Mouse (Mus musculus) heart, postnatal 10 days (tissue): ENCODE data around the gene Ttc21a. TPM values are rescaled to one million over a fixed set of nuclear protein-coding genes. Genes with fewer than 3 reads are reported as not detected.

Experiments used
- DNase-seq, 2 experiments: peaks; one replicate each; pipeline ENCODE4 v3.0.0; 2021
- intact Hi-C: fragments of 180-260 bp; cut with DNase I; formaldehyde crosslinking; loops from one replicate; pipeline ENCODE4 v1.15.1; 2025
- total RNA-seq, 2 experiments: library from RNA; stranded (reverse); gene quantifications; 2 replicates each; pipeline ENCODE4 v1.2.3; 2021

Ttc21a gene
- total RNA-seq, 2 experiments from 2014 or later: not detected

DNA sequence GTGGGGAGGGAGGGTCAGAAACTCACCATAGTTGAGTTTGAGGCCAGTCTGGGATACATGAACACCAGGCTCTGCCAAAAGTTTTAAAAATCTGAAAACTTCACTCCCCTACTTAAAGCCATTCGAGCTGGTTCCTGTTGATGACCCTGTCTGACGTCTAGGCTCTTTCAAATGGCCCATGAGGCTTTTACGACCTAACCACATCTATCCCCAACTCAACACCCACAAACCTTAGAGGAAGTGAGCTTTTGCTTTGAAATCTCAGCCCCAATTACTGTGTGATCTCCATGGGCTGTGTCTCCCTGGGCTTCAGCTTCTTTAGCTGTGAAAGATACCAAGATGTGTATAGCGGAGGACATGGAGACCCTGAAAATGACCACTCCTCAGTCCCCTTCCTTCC, 1.1 kb downstream of the Ttc21a start:
- no peak for DNase-seq
- intact Hi-C loops: loop anchor here (2.0 kb wide), 1 partner anchor 40 kb away; no protein-coding TSS in a partner anchor

DNA sequence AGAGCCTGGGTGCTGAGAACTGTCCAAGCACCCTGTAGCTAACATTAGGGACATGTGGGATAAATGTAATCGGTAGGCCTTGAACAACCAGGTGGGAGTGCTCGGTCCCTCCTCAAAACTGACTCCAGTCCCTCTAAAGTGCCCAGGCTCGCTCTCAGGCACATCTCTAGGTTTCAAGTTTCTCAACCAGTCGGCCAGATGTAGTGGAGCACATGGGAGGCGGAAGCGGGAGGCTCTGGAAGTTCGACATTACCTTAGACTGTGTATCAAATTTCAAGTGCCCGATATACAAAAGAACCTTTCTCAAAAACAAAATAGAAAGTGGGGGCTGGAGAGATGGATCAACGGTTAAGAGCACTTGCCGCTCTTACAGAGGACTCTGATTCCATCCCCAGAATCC, 2.2 kb downstream of the Ttc21a start:
- no peak for DNase-seq
- intact Hi-C loops: loop anchor here (2.0 kb wide), 1 partner anchor 39 kb away; no protein-coding TSS in a partner anchor

- DNase-seq: no peak
- intact Hi-C loops: no loop called here
Measured at GRCm38 (mm10) chr9:119941407-119941806, 4.0 kb downstream of the Ttc21a start.

DNA sequence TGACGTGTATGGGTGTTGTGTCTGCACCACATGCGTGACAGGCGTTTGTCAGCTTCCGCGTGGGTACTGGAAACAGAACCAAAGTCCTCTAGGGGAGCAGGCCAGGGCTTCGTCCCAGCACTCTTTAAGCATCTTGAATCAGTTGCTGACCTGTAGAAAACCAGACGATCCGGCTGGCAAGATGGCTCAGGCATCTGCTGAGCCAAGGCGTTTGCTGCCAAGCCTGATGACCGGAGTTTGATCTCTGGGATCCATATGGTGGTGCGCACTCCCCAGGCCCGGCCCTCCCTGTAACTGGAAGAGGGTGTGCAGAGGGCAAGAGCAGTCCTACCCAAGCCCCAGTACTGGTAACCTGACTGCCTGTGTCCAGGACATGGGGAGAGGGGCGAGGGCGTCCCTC, 4.5 kb downstream of the Ttc21a start:
- DNase-seq: no peak
- intact Hi-C loops: no loop called here

GRCm38 (mm10) chr9:119943326-119943725, 5.9 kb downstream of the Ttc21a start:
- intact Hi-C loops: no loop called here
- no peak for DNase-seq

DNA sequence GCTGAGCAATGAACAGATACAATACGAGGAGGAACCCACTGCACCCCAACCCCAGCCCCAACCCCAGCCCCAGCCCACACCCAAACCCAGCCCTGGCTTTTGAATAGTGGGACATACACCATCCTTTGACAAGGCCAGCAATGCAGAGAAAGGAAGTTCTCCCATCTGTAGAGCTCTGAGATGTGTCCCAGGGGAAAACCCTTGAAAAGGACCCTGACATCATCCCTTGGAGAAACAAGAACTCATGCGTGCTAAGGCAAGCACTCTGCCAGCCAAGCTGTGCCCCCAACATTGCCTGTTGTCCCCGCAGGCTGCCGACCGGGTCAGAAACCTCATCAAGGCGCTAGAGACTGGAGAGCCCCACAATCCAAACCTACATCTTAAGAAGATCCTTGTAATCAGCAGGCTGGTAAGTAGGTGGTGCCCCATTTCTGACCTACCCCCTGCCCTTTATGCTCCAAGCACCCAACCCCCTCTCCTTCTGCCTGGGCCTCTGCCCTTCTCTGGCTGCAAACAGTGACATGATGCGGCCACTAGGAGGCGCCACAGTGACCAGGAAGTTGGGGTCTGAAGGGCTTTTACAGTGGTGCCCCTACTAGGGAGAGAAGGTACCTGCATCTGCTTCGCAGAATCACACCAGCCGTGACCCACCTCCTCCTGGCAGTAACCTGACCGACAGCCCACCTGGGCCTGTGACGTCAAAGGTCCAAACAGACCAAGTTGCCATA, 7.9 kb downstream of the Ttc21a start:
- intact Hi-C loops: no loop called here
- peak in 1 of 2 experiments; percentile 57 for DNase-seq

- DNase-seq: no peak
- intact Hi-C loops: no loop called here
Measured at GRCm38 (mm10) chr9:119948804-119949203, 11.4 kb downstream of the Ttc21a start.

DNA sequence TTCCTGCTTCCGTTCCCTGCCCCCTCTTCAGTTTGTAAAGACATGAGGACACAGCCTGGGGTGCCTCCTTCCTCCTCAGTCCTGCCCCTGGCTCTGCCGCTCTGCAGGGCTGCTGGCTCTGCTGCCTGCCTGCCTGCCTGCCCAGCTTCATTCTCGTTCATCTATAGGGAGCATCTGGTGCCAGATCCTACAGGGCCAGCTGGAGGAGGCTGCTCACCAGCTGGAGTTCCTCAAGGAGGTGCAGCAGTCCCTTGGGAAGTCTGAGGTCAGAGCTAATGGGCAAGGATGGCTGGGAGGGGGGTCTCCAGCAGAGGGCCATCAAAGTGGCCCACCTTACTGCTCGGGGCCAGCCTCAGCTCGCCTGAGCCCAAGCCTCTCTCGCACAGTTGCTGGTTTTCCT, 13.0 kb downstream of the Ttc21a start:
- intact Hi-C loops: no loop called here

DNA sequence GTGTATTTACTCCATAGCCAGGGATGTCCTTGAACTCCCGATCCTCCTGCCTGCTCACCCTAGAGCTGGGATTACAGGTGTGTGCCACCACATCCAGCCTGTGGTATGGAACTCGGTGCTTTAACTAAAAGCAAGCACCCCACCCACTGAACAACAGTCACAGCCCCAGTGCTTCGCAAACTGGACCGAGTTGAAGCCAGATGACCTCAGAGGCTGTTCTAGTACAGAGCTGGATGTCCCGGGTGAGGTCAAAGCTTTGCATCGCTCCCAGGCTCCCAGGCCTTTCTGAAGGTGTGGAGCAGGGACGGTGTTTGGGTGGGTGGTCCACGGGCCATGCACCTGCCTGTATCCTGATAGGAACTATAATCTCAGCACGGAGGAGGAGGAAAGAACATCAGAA, 14.0 kb downstream of the Ttc21a start:
- intact Hi-C loops: no loop called here

More for the DNA sequence above, 13.0 kb downstream of the Ttc21a start:
- DNase-seq: peak; percentile 44 to 58

GRCm38 (mm10) chr9:119958835-119959234, 21.4 kb downstream of the Ttc21a start:
- no peak for DNase-seq
- intact Hi-C loops: no loop called here

More for the DNA sequence above, 14.0 kb downstream of the Ttc21a start:
- no peak for DNase-seq

DNA sequence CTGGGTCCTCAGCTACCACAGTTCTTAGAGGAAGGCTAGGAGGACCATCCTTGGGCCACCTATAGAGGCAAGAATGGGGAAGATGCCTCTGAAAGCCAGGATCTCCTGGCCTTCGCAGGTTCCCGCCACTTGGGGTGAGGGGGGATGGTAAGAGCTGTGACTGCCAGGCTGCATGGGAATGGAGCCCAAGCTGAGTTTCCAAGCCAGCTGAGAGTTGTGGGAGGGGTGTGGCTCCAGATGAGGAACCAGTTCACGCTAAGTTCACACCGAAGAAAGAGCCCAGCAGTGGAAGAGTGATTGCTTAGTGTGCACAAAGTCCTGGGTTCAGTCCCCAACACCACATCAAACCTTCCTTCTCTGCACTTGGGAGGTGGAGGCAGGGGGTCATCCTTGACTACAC, 24.8 kb downstream of the Ttc21a start:
- no peak for DNase-seq
- intact Hi-C loops: loop anchor here (2.0 to 5.0 kb wide), 2 partner anchors 111 to 135 kb away; no protein-coding TSS in a partner anchor

DNA sequence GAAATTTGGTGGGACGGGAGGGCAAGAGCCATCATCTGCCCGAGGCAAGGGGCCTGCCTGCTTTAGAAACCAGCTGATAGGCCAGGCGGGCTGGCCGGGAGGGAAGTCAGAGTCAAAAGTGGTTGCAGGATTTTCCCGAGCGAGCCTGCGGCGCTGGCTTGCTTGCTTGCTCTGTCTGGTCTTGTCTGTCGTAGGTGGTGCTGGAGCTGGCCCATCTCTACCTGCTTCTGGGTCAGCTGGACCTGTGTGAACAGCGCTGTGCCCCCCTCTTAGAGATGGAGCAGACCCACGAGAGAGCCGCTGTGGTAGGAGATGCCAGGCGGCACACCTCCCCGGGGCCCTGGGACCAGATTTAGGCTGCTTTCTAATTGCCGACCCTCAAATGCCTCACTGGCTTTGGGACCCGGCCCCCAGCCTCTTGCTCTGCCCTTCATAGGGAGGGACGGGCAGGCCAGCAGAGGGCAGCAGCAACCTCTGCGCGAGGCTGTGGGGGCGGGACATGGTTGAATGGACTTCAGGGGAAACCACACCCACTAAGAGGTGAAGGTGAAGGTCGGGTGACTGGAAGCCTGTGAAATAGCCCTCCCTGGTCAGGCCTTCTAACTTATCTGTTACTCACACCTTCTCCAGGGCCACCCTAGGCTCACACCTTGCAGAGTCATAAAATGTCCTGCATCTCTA, 25.7 kb downstream of the Ttc21a start:
- DNase-seq: peak; percentile 75 to 84
- intact Hi-C loops: loop anchor here (1.0 to 5.0 kb wide), 3 partner anchors 48 to 134 kb away; no protein-coding TSS in a partner anchor

GRCm38 (mm10) chr9:119964206-119964605, 26.8 kb downstream of the Ttc21a start:
- DNase-seq: no peak
- intact Hi-C loops: loop anchor here (2.0 to 5.0 kb wide), 2 partner anchors 17 to 133 kb away; no protein-coding TSS in a partner anchor

GRCm38 (mm10) chr9:119965186-119965585, 27.8 kb downstream of the Ttc21a start:
- no peak for DNase-seq
- intact Hi-C loops: loop anchor here (2.0 kb wide), 1 partner anchor 16 kb away; no protein-coding TSS in a partner anchor

DNA sequence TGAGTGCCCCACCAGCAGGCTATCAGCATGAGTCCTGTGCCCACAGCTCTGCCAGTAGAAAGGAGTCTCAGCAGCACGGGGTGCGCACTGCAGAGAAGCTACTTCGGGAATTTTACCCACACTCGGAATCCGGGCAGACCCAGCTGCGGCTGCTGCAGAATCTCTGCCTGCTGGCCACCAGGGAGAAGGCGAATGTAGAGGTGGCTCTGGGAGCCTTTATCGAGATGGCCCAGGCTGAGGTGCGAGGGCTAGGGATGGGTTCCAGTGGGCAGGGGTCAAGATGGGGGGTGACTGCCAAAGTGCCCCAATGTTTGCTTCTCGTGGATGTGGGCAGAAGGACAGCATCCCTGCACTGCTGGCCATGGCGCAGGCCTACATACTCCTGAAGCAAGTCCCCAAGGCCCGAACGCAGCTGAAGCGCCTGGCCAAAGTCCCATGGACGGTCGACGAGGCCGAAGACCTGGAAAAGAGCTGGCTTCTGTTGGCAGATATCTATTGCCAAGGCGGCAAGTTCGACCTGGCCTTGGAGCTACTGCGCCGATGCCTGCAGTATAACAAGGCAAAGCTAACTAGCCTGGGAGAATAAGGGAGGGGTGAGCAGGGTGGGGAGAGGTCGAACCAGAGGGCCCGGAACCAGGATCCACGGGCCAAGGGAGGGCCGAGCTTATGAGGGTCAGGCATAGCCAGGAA, 29.0 kb downstream of the Ttc21a start:
- DNase-seq: no peak
- intact Hi-C loops: no loop called here

- intact Hi-C loops: no loop called here
- DNase-seq: no peak
Measured at GRCm38 (mm10) chr9:119969811-119970210, 32.4 kb downstream of the Ttc21a start.

- intact Hi-C loops: no loop called here
- DNase-seq: peak; percentile 74 to 89
Measured at GRCm38 (mm10) chr9:119970221-119970620, 32.8 kb downstream of the Ttc21a start.

GRCm38 (mm10) chr9:119970763-119971656, 33.6 kb downstream of the Ttc21a start:
- peak in 1 of 2 experiments; percentile 66 for DNase-seq
- intact Hi-C loops: no loop called here

GRCm38 (mm10) chr9:119972166-119972565, 34.8 kb downstream of the Ttc21a start:
- DNase-seq: no peak
- intact Hi-C loops: no loop called here

GRCm38 (mm10) chr9:119972582-119972981, 35.2 kb downstream of the Ttc21a start:
- intact Hi-C loops: no loop called here
- peak in 1 of 2 experiments; percentile 59 for DNase-seq
